Mouse (Mus musculus) MEL (cell line): Measurements from ENCODE around the gene Slc13a3. TPM values are rescaled to one million over a fixed set of nuclear protein-coding genes. Genes with fewer than 3 reads are reported as not detected.
A peak's percentile ranks its signal among the peaks of the same experiment; 100 is the strongest.

Experiments
- DNase-seq: peaks from one replicate; pipeline ENCODE4 v3.0.0; 2011; ENCODE audit warnings: low read depth, low spot score
- H3K27ac ChIP-seq: 2 replicates; pipeline ENCODE4 v1.5.1; 2012; ENCODE audit warnings: low read depth, mild to moderate bottlenecking, control low read depth, low read length, moderate library complexity; ENCODE audit not compliant: control insufficient read depth
- H3K27me3 ChIP-seq, 2 experiments: fragments of 150-350 bp in 1 of 2; sonication (generic) in 1 of 2; 2 replicates each; pipeline ENCODE4 v1.6.1; 2012; ENCODE audit warnings: low read length in 2 of 2, mild to moderate bottlenecking in 2 of 2, improper control_type of control experiment in 1 of 2, moderate library complexity in 1 of 2; ENCODE audit not compliant: insufficient read depth in 2 of 2, control insufficient read depth in 1 of 2
- H3K36me3 ChIP-seq, 2 experiments: 2 replicates each; pipeline ENCODE4 v1.6.1; 2012 to 2014; ENCODE audit warnings: low read length in 2 of 2, improper control_type of control experiment in 1 of 2, inconsistent platforms in 1 of 2, mild to moderate bottlenecking in 1 of 2; ENCODE audit not compliant: insufficient read depth in 2 of 2, control insufficient read depth in 1 of 2
- H3K4me1 ChIP-seq, 2 experiments: fragments of 150-350 bp in 1 of 2; sonication (generic) in 1 of 2; 2 replicates each; pipeline ENCODE4 v1.6.1; 2012; ENCODE audit warnings: low read length in 2 of 2, improper control_type of control experiment in 1 of 2, mild to moderate bottlenecking in 1 of 2; ENCODE audit not compliant: insufficient read depth in 2 of 2, control insufficient read depth in 1 of 2
- H3K4me3 ChIP-seq, 2 experiments: fragments of 150-350 bp in 1 of 2; sonication (generic) in 1 of 2; 2 replicates each; pipeline ENCODE4 v1.5.1; 2012; ENCODE audit warnings: low read depth in 2 of 2, low read length in 2 of 2, mild to moderate bottlenecking in 2 of 2, moderate library complexity in 2 of 2, control low read depth in 1 of 2, improper control_type of control experiment in 1 of 2; ENCODE audit not compliant: control insufficient read depth in 1 of 2, insufficient read depth in 1 of 2
- H3K79me2 ChIP-seq: 2 replicates; pipeline ENCODE4 v1.6.1; 2012; ENCODE audit warnings: mild to moderate bottlenecking, low read length, moderate library complexity; ENCODE audit not compliant: control insufficient read depth, poor library complexity, insufficient read depth
- H3K9ac ChIP-seq: 2 replicates; pipeline ENCODE4 v1.6.1; 2012; ENCODE audit warnings: low read depth, mild to moderate bottlenecking, control low read depth, low read length, moderate library complexity; ENCODE audit not compliant: control insufficient read depth, poor library complexity, severe bottlenecking
- H3K9me3 ChIP-seq: fragments of 150-350 bp; sonication (generic); replicated peaks from 2 replicates; pipeline ENCODE4 v1.6.1; 2012; ENCODE audit warnings: mild to moderate bottlenecking, low read length, improper control_type of control experiment, moderate library complexity; ENCODE audit not compliant: insufficient read depth
- BHLHE40 ChIP-seq: IDR thresholded peaks from 2 replicates; pipeline ENCODE4 v1.6.1; 2012; ENCODE audit warnings: low read depth, mild to moderate bottlenecking, inconsistent platforms, low read length, improper control_type of control experiment, borderline replicate concordance
- CHD1 ChIP-seq: IDR thresholded peaks from 2 replicates; pipeline ENCODE4 v1.6.1; 2012; ENCODE audit warnings: low read depth, mild to moderate bottlenecking, inconsistent platforms, low read length, improper control_type of control experiment
- ELF1 ChIP-seq: IDR thresholded peaks from 2 replicates; pipeline ENCODE4 v1.6.1; 2014; ENCODE audit warnings: low read depth, mild to moderate bottlenecking, inconsistent platforms, low read length, improper control_type of control experiment, moderate library complexity
- EP300 ChIP-seq, 2 experiments: IDR thresholded peaks; 2 replicates each; pipeline ENCODE4 v1.6.1; 2011; ENCODE audit warnings: improper control_type of control experiment in 2 of 2, low read length in 2 of 2, low read depth in 1 of 2, mild to moderate bottlenecking in 1 of 2
- ETS1 ChIP-seq: IDR thresholded peaks from 2 replicates; pipeline ENCODE4 v1.6.1; 2012; ENCODE audit warnings: low read depth, mild to moderate bottlenecking, inconsistent platforms, low read length, improper control_type of control experiment, moderate library complexity
- GABPA ChIP-seq: IDR thresholded peaks from 2 replicates; pipeline ENCODE4 v1.6.1; 2012; ENCODE audit warnings: low read depth, mild to moderate bottlenecking, inconsistent platforms, low read length, improper control_type of control experiment, moderate library complexity
- GATA1 ChIP-seq: IDR thresholded peaks from 2 replicates; pipeline ENCODE4 v1.6.1; 2011; ENCODE audit warnings: low read depth, low read length, improper control_type of control experiment
- HCFC1 ChIP-seq: IDR thresholded peaks from 2 replicates; pipeline ENCODE4 v1.6.1; 2012; ENCODE audit warnings: low read depth, mild to moderate bottlenecking, inconsistent platforms, low read length, improper control_type of control experiment, moderate library complexity
- KAT2A ChIP-seq: conservative IDR thresholded peaks from 2 replicates; pipeline ENCODE4 v1.6.1; 2012; ENCODE audit warnings: low read depth, low read length, improper control_type of control experiment, inconsistent platforms
- MAZ ChIP-seq: IDR thresholded peaks from 2 replicates; pipeline ENCODE4 v1.6.1; 2012; ENCODE audit warnings: low read depth, mild to moderate bottlenecking, inconsistent platforms, low read length, improper control_type of control experiment
- MEF2A ChIP-seq: IDR thresholded peaks from 2 replicates; pipeline ENCODE4 v1.6.1; 2014; ENCODE audit warnings: low read depth, mild to moderate bottlenecking, inconsistent platforms, low read length, improper control_type of control experiment; ENCODE audit not compliant: poor library complexity, insufficient replicate concordance, severe bottlenecking; ENCODE audit errors: extremely low read depth
- MXI1 ChIP-seq: IDR thresholded peaks from 2 replicates; pipeline ENCODE4 v1.6.1; 2011; ENCODE audit warnings: mild to moderate bottlenecking, low read depth, low read length, improper control_type of control experiment
- MYC ChIP-seq: IDR thresholded peaks from 2 replicates; pipeline ENCODE4 v1.6.1; 2011; ENCODE audit warnings: low read depth, mild to moderate bottlenecking, low read length, improper control_type of control experiment, moderate library complexity
- NRF1 ChIP-seq: IDR thresholded peaks from 2 replicates; pipeline ENCODE4 v1.6.1; 2014; ENCODE audit warnings: low read depth, mild to moderate bottlenecking, inconsistent platforms, low read length, improper control_type of control experiment, moderate library complexity; ENCODE audit not compliant: poor library complexity, insufficient read depth, severe bottlenecking
- POLR2A ChIP-seq, 2 experiments: IDR thresholded peaks; 2 replicates each; pipeline ENCODE4 v1.6.1; 2011 to 2012; ENCODE audit warnings: low read length in 2 of 2, mild to moderate bottlenecking in 2 of 2, control low read depth in 1 of 2, improper control_type of control experiment in 1 of 2, low read depth in 1 of 2, moderate library complexity in 1 of 2; ENCODE audit not compliant: control insufficient read depth in 1 of 2, insufficient read depth in 1 of 2, poor library complexity in 1 of 2
- POLR2AphosphoS2 ChIP-seq: IDR thresholded peaks from 2 replicates; pipeline ENCODE4 v1.6.1; 2011; ENCODE audit warnings: low read length, improper control_type of control experiment
- RAD21 ChIP-seq: IDR thresholded peaks from 2 replicates; pipeline ENCODE4 v1.6.1; 2011; ENCODE audit warnings: mild to moderate bottlenecking, low read depth, low read length, improper control_type of control experiment
- SIN3A ChIP-seq: IDR thresholded peaks from 2 replicates; pipeline ENCODE4 v1.6.1; 2012; ENCODE audit warnings: low read length, improper control_type of control experiment, inconsistent platforms
- TAL1 ChIP-seq: IDR thresholded peaks from 2 replicates; pipeline ENCODE4 v1.6.1; 2012; ENCODE audit warnings: mild to moderate bottlenecking, inconsistent platforms, low read length, moderate library complexity, mixed read lengths
- TCF12 ChIP-seq: IDR thresholded peaks from 2 replicates; pipeline ENCODE4 v1.6.1; 2014; ENCODE audit warnings: low read depth, mild to moderate bottlenecking, inconsistent platforms, low read length, improper control_type of control experiment, moderate library complexity
- ZC3H11A ChIP-seq: IDR thresholded peaks from 2 replicates; pipeline ENCODE4 v1.6.1; 2012; ENCODE audit warnings: low read depth, mild to moderate bottlenecking, inconsistent platforms, low read length, improper control_type of control experiment
- ZKSCAN1 ChIP-seq: IDR thresholded peaks from 2 replicates; pipeline ENCODE4 v1.6.1; 2012; ENCODE audit warnings: low read depth, mild to moderate bottlenecking, inconsistent platforms, low read length, improper control_type of control experiment, moderate library complexity
- ZNF384 ChIP-seq: IDR thresholded peaks from 2 replicates; pipeline ENCODE4 v1.6.1; 2012; ENCODE audit warnings: low read depth, mild to moderate bottlenecking, inconsistent platforms, low read length, improper control_type of control experiment
- polyA plus RNA-seq, 2 experiments: library from polyadenylated mRNA; stranded (reverse) in 1 of 2; unstranded in 1 of 2; fragments of >175 nt in 1 of 2; fragments of >200 nt in 1 of 2; gene quantifications; 2 replicates each; pipeline versions ENCODE4 v1.2.1 to v1.2.4; 2012; ENCODE audit warnings: low replicate concordance in 2 of 2, low read depth in 1 of 2; ENCODE audit not compliant: insufficient read length in 2 of 2, insufficient read depth in 1 of 2, missing spikeins in 1 of 2
- total RNA-seq: library from RNA; depleted of rRNA; stranded (reverse); fragments of 300-350 nt; gene quantifications from 2 replicates; pipeline ENCODE4 v1.2.3, GENCODE M21; 2012

The Slc13a3 gene
- total and polyA plus RNA-seq, 3 experiments: not detected

- peaks cover 2 to 17% of the 10 kb centered on the region in 2 experiments for H3K4me1 ChIP-seq
- H3K4me3 ChIP-seq: peak overlapping the region; percentile 34 to 41; a peak in 3 of 4 replicates
- peak overlapping the region; percentile 44 for H3K9ac ChIP-seq
- no peaks in the 10 kb centered on the region for H3K9me3 ChIP-seq
- DNase-seq: peak; percentile 92
- peak overlapping the region; percentile 60; the same call in 1 of the 2 replicates for H3K27ac ChIP-seq
- 0 out of 4 replicates have a peak, but pooled peaks of 1 of the 2 experiments have one; percentile 23 for TF ChIP-seq EP300 (IDR thresholded peaks at IDR 0.05; ENCODE audit: low read depth in 1 of 2, low read length in 2 of 2)
- no peak for TF ChIP-seq CHD1
- TF ChIP-seq TAL1: no peak
- TF ChIP-seq ZKSCAN1: no peak
- peak; percentile 65; the same call in 1 of the 2 replicates for TF ChIP-seq MXI1
- peak; percentile 77 for TF ChIP-seq ELF1
- TF ChIP-seq POLR2AphosphoS2: no peak
- no peak for TF ChIP-seq MEF2A
- 0 out of 2 replicates have a peak, but pooled peaks have one; percentile 26 for TF ChIP-seq ETS1
- TF ChIP-seq POLR2A (IDR thresholded peaks at IDR 0.05; ENCODE audit: control insufficient read depth in 1 of 2, insufficient read depth in 1 of 2, low read depth in 1 of 2, low read length in 2 of 2, poor library complexity in 1 of 2): peak in 1 of 2 experiments; percentile 24; a peak in 1 of 4 replicates
- TF ChIP-seq NRF1: no peak
- TF ChIP-seq GABPA: no peak
- TF ChIP-seq HCFC1: peak; percentile 37
- no peak; the same call in 1 of the 2 replicates for TF ChIP-seq RAD21
- TF ChIP-seq ZC3H11A: no peak
- TF ChIP-seq GATA1: peak; percentile 96
- TF ChIP-seq SIN3A: no peak
- no peak for TF ChIP-seq MYC
- TF ChIP-seq BHLHE40: no peak
- TF ChIP-seq ZNF384: no peak
- peak; percentile 65; the same call in 1 of the 2 replicates for TF ChIP-seq MAZ
- TF ChIP-seq TCF12: 0 out of 2 replicates have a peak, but pooled peaks have one; percentile 13
- TF ChIP-seq KAT2A: no peak
- H3K36me3 ChIP-seq: peaks cover 0 to 8% of the 10 kb centered on the region in 2 experiments; a peak in 2 of 4 replicates
- H3K27me3 ChIP-seq: no peaks in the 10 kb centered on the region
- H3K79me2 ChIP-seq: no peaks in the 10 kb centered on the region
Observed at GRCm38 (mm10) chr2:165367047-165367520, 105.9 kb downstream of the Slc13a3 start.
